Mouse (Mus musculus) adrenal gland, adult 8-10 months (tissue): ENCODE data around the gene Usf1. TPM values are rescaled to one million over a fixed set of nuclear protein-coding genes. Genes with fewer than 3 reads are reported as not detected.

Experiments
- DNase-seq: peaks from one replicate; pipeline ENCODE4 v3.0.0; 2022
- total RNA-seq, 4 experiments: library from RNA; stranded (reverse); gene quantifications; 2 replicates each; pipeline ENCODE4 v1.2.4; 2022

Gene Usf1
- total RNA-seq, 4 experiments from 2014 or later = 61.4 to 94.4 (median 75.4) TPM

GRCm38 (mm10) chr1:171454926-171455325 is 43.8 kb downstream of the Usf1 start:
- no peak for DNase-seq

GRCm38 (mm10) chr1:171457568-171457967 is 46.5 kb downstream of the Usf1 start:
- DNase-seq = no peak

GRCm38 (mm10) chr1:171459791-171460190 is 48.7 kb downstream of the Usf1 start:
- DNase-seq = no peak

- DNase-seq = no peak
Measured at GRCm38 (mm10) chr1:171460551-171461503, 49.7 kb downstream of the Usf1 start.

GRCm38 (mm10) chr1:171463133-171463532 is 52.0 kb downstream of the Usf1 start:
- no peak for DNase-seq

- no peak for DNase-seq
Measured at GRCm38 (mm10) chr1:171465749-171466412, 54.8 kb downstream of the Usf1 start.

GRCm38 (mm10) chr1:171466565-171466964 is 55.5 kb downstream of the Usf1 start:
- no peak for DNase-seq

Other genes starting within 250 kb of the Usf1 start
- 10 to 100 TPM; 55.7 to 66.0 (median 59.2) TPM for gene Pcp4l1, start 215.0 kb upstream of the Usf1 start, total RNA-seq
- gene Nr1i3, start 197.3 kb upstream of the Usf1 start, total RNA-seq = under 1 TPM in 2 of 4 experiments, not detected in 2; 0.13 to 0.15 TPM
- gene Tomm40l, start 188.8 kb upstream of the Usf1 start, total RNA-seq = 10 to 100 TPM; 39.1 to 49.2 (median 46.0) TPM
- 1 to 10 TPM; 2.0 to 6.4 (median 4.3) TPM for gene Apoa2, start 186.3 kb upstream of the Usf1 start, total RNA-seq
- 10 to 100 TPM; 21.8 to 34.4 (median 28.3) TPM for gene Fcer1g, start 176.9 kb upstream of the Usf1 start, total RNA-seq
- gene Adamts4, start 160.9 kb upstream of the Usf1 start, total RNA-seq = under 1 TPM; 0.46 to 0.80 (median 0.60) TPM
- 100 to 1,000 TPM; 609 to 713 (median 672) TPM for gene Ndufs2, start 159.9 kb upstream of the Usf1 start, total RNA-seq
- gene B4galt3, start 141.0 kb upstream of the Usf1 start, total RNA-seq = 10 to 100 TPM; 28.5 to 44.8 (median 43.0) TPM
- gene Ppox, start 130.1 kb upstream of the Usf1 start, total RNA-seq = 10 to 100 TPM; 39.7 to 86.2 (median 65.6) TPM
- 10 to 100 TPM; 39.3 to 64.7 (median 52.0) TPM for gene Usp21, start 123.3 kb upstream of the Usf1 start, total RNA-seq
- 100 to 1,000 TPM; 179 to 200 (median 194) TPM for gene Ufc1, start 116.3 kb upstream of the Usf1 start, total RNA-seq
- gene Dedd, start 82.2 kb upstream of the Usf1 start, total RNA-seq = 10 to 100 TPM; 31.0 to 45.9 (median 36.7) TPM
- gene Nit1, start 65.7 kb upstream of the Usf1 start, total RNA-seq = 100 to 1,000 TPM in 1 of 4 experiments, 10 to 100 TPM in 3; 81.4 to 103 (median 89.6) TPM
- 100 to 1,000 TPM in 2 of 4 experiments, 10 to 100 TPM in 2; 76.7 to 184 (median 115) TPM for gene Pfdn2, start 65.6 kb upstream of the Usf1 start, total RNA-seq
- gene Klhdc9, start 50.5 kb upstream of the Usf1 start, total RNA-seq = 10 to 100 TPM in 1 of 4 experiments, 1 to 10 TPM in 3; 1.7 to 13.1 (median 6.2) TPM
- under 1 TPM; 0.10 to 0.54 (median 0.31) TPM for gene Nectin4, start 41.2 kb upstream of the Usf1 start, total RNA-seq
- gene Arhgap30, start 22.4 kb upstream of the Usf1 start, total RNA-seq = 1 to 10 TPM; 3.4 to 7.5 (median 5.5) TPM
- 1 to 10 TPM; 1.7 to 8.1 (median 5.3) TPM for gene Tstd1, start 7.6 kb downstream of the Usf1 start, total RNA-seq
- 10 to 100 TPM; 26.4 to 53.3 (median 39.5) TPM for gene F11r, start 26.2 kb downstream of the Usf1 start, total RNA-seq
- 1 to 10 TPM; 6.0 to 9.4 (median 7.0) TPM for gene Alyref2, start 92.2 kb downstream of the Usf1 start, total RNA-seq
- not detected for gene Itln1, start 124.0 kb downstream of the Usf1 start, total RNA-seq
- gene Cd244a, start 147.9 kb downstream of the Usf1 start, total RNA-seq = 1 to 10 TPM in 2 of 4 experiments, under 1 TPM in 2; 0.71 to 1.3 (median 0.97) TPM
- 1 to 10 TPM in 3 of 4 experiments, under 1 TPM in 1; 0.64 to 3.2 (median 2.1) TPM for gene Ly9, start 196.1 kb downstream of the Usf1 start, total RNA-seq
- 1 to 10 TPM in 3 of 4 experiments, under 1 TPM in 1; 0.73 to 4.3 (median 2.0) TPM for gene Slamf7, start 241.7 kb downstream of the Usf1 start, total RNA-seq